Mouse (Mus musculus) kidney, adult 2 months (tissue): ENCODE measurements around the gene Cnksr1. TPM values are rescaled to one million over a fixed set of nuclear protein-coding genes. Genes with fewer than 3 reads are reported as not detected.

Experiments used
- DNase-seq: peaks from one replicate; pipeline ENCODE4 v3.0.0; 2021
- H3K27ac ChIP-seq: fragments of 200-500 bp; 2 replicates; pipeline ENCODE4 v1.5.1; 2012; ENCODE audit warnings: low read depth, low read length, control low read depth, inconsistent platforms; ENCODE audit not compliant: insufficient read depth
- H3K27me3 ChIP-seq: fragments of 200-500 bp; replicated peaks from 2 replicates; pipeline ENCODE4 v1.6.1; 2012; ENCODE audit warnings: mild to moderate bottlenecking, moderate library complexity, low read length, inconsistent platforms; ENCODE audit not compliant: control insufficient read depth, insufficient read depth
- H3K36me3 ChIP-seq: fragments of 200-500 bp; 2 replicates; pipeline ENCODE4 v1.6.1; 2012; ENCODE audit warnings: mild to moderate bottlenecking, moderate library complexity, low read length, inconsistent platforms; ENCODE audit not compliant: control insufficient read depth, insufficient read depth
- H3K4me1 ChIP-seq: fragments of 200-500 bp; 2 replicates; pipeline ENCODE4 v1.6.1; 2011; ENCODE audit warnings: low read length; ENCODE audit not compliant: control insufficient read depth, insufficient read depth
- H3K4me3 ChIP-seq: fragments of 200-500 bp; 2 replicates; pipeline ENCODE4 v1.5.1; 2011; ENCODE audit warnings: mild to moderate bottlenecking, low read depth, low read length, control low read depth; ENCODE audit not compliant: insufficient read depth
- CTCF ChIP-seq: fragments of 200-500 bp; conservative IDR thresholded peaks from 2 replicates; pipeline ENCODE4 v1.5.1; 2011; ENCODE audit warnings: low read depth, mild to moderate bottlenecking, control low read depth, low read length, moderate library complexity, mixed read lengths; ENCODE audit not compliant: insufficient read depth, insufficient read length
- POLR2A ChIP-seq: fragments of 200-500 bp; IDR thresholded peaks from one replicate; pipeline ENCODE4 v1.6.1; 2011; ENCODE audit warnings: low read depth, low read length, control low read depth
- WGBS: fragments of 180-500 bp; shearing (Covaris S2); methylation state at CpG from one replicate; pipeline ENCODE4 v1.1.7; 2018; 5-methylcytosine and 5-hydroxymethylcytosine counted together
- polyA plus RNA-seq: library from polyadenylated mRNA; depleted of rRNA; stranded (reverse); fragments of >200 nt; gene quantifications from 2 replicates; pipeline ENCODE4 v1.2.3, GENCODE M21; 2012

The Cnksr1 gene
- polyA plus RNA-seq, 1 experiment: 14.9 TPM

DNA sequence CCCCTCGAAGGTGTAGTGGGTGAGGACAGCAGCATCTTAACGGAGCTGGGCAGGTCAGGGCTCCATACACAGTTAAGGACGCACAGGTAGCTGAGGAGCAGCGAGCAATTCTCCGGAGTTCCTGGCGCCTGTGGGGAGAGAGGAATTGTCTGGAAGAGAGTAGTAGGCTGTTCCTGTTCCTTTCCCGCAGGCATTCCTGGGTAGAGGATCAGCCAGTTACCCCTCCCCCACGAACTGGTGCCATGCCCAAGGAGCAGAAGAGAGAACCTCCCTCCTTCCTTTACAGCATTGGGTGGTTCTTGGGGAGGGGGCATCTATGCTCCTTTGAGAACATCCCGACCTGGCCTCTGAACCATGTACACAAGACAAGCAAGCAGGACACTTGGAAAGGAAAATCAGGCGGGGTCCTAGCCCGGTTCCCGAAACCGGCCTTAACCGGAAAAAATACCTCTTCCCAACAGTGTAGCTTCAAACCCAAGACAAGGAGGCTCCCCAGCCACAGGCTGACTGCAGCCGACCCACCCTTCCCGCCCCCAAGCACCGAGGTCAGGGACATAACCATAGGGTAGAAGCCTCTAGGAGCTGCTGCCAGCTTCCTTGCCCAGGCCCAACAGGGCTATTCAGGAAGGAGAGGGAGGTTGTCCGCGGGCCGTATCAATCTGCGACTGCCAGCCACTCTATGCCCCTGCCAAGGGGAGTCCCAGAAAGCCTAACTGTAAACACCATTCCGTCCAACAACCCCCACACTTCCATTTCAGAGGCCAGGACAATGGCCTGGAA is 14.1 kb upstream of the Cnksr1 start:
- 29% methylated on average over 22 of the region's 22 CpGs for WGBS
- DNase-seq: peak; percentile 61
- Histone ChIP-seq H3K4me3 (peak overlapping the region; percentile 64), H3K27ac (peak overlapping the region; percentile 57), H3K4me1 (peaks cover 10% of the 10 kb centered on the region; the same call in 1 of the 2 replicates), H3K36me3 (no peaks in the 10 kb centered on the region), H3K27me3 (peaks cover 6% of the 10 kb centered on the region)
- TF ChIP-seq CTCF: no peak
- no peak for TF ChIP-seq POLR2A

DNA sequence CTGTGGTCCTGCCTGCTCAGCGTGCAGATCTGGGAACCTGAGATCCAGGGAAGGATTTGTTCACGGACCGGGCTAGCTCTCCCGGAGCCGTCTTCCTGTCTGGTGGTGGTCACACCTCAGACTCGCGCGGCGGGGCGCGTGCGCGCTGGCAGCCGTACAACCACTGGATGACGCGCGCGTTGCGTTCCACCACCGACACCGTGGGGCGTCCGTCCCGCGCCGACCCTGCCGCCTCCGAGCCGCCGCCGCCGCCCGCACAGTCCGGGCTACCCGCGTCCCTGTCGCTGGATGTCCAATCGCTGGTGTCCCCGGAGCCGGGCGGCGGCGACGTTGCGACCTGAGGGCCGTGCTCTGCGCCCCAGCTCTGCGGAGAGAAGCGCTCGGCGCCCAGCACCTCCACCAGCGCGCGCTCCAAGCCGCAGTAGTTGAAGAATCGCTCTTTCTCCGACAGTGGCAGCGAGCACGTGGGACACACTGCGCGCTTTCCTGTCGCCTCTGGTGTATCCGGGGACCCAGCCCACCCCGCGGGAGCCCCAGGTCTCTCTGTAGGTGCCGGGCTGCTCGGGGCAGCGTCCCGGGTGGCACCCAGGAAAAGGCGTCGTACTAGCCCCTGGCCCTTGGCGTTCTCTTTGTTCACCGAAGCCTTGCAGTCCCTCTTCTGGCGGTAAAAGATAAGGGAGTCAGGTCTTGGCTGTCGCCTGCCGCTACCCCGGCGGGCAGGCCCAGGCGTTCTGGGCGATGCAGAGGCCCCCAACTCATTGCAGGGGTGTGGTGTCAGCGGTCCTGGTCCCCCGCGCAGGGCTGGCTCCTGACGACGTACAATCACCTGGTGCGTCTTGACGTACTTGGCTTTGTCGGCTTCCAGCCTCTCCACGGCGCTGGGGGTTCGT is 13.3 kb upstream of the Cnksr1 start:
- peak overlapping the region; percentile 64 for H3K4me3 ChIP-seq
- peaks cover 10% of the 10 kb centered on the region; the same call in 1 of the 2 replicates for H3K4me1 ChIP-seq
- peak; percentile 43 for DNase-seq
- no peaks in the 10 kb centered on the region for H3K36me3 ChIP-seq
- TF ChIP-seq POLR2A: no peak
- no peak for TF ChIP-seq CTCF
- peaks cover 6% of the 10 kb centered on the region for H3K27me3 ChIP-seq
- 3% methylated on average over 91 of the region's 91 CpGs for WGBS
- peak overlapping the region; percentile 57 for H3K27ac ChIP-seq

DNA sequence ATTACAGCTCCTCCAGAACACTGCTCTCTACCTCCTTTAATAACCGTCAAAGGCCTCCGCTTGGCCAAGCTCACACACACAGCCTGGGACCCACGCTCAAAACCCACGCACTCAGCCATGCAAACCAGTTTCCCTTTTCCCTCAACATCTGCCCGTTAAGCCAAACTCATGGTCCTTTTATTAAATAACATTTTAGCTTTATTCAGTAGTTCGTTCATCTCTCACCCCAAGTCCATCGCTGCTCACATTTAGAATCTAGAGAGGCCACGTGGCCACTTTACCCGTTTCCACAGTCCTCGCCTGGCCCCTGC is 12.7 kb upstream of the Cnksr1 start:
- Histone ChIP-seq H3K27me3 (peaks cover 6% of the 10 kb centered on the region), H3K27ac (no peak overlapping the region), H3K4me1 (peaks cover 10% of the 10 kb centered on the region; the same call in 1 of the 2 replicates), H3K36me3 (no peaks in the 10 kb centered on the region), H3K4me3 (peak overlapping the region; percentile 64)
- WGBS: 20% methylated on average over 10 of the region's 10 CpGs
- DNase-seq: no peak
- TF ChIP-seq CTCF: no peak
- no peak for TF ChIP-seq POLR2A

DNA sequence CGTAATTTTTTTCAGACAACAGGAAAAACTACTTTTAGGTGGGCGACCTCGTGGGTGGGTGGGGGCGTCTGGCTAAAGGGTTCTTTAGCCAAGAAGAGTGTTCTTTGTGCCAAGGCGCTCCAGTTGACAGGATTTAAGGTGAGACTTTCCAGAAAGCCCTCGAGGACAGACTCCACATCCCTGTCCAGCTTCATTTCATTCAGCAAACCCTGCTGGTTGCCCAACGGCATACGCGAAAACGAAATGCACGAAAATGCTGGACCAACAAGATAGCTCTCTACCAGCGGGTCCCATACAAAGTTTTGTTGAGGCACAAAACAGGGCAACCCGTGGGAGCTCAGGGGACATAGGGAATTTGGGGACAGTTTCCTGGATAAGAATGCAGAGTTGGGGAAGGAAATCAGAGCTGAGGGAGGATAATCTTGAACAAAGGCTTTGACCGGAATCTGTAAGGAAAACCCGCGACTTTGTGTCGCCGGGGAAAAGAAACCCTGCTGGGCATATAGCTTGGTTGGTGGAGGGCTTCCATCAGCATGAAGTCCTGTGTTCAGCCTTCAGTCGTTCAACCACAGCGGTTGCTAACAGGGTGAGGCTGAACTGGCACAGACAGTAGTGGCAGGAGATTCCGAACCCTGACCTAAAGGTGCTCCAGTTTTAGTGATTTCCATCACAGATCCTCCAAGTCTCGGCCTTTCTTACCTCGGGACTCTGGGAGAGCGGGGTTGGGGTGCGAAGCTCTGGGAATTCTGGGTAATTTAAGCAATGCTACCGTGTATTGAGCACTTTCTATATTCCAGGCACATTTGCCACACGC is 12.1 kb upstream of the Cnksr1 start:
- TF ChIP-seq CTCF: no peak
- no peak for TF ChIP-seq POLR2A
- H3K36me3 ChIP-seq: no peaks in the 10 kb centered on the region
- peaks cover 6% of the 10 kb centered on the region for H3K27me3 ChIP-seq
- H3K27ac ChIP-seq: no peak overlapping the region
- 21% methylated on average over 27 of the region's 27 CpGs for WGBS
- H3K4me1 ChIP-seq: peaks cover 14% of the 10 kb centered on the region; the same call in 1 of the 2 replicates
- H3K4me3 ChIP-seq: peak overlapping the region; percentile 25; the same call in 1 of the 2 replicates
- DNase-seq: no peak

DNA sequence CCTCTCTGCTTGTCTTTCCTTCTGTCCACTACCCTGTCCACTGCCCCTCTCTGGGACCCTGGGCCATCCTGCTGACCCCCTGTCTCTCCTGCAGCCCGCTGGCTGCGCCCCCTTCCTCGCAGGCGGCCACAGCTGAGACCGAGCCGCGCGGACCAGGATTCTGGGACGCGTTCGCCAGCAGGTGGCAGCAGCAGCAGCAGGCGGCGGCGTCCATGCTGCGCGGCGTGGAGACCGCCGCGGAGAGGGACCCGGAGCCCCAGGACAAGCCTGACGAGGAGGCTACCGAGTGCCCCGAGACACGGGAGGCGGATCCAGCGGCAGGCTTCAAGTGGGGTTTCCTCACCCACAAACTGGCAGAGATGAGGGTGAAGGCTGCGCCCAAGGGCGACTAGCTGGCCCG is 11.5 kb upstream of the Cnksr1 start:
- TF ChIP-seq CTCF (peak; percentile 62), POLR2A (no peak)
- peak; percentile 72 for DNase-seq
- Histone ChIP-seq H3K4me1 (peaks cover 11% of the 10 kb centered on the region; the same call in 1 of the 2 replicates), H3K27ac (no peak overlapping the region), H3K4me3 (peak overlapping the region; percentile 25), H3K36me3 (no peaks in the 10 kb centered on the region), H3K27me3 (peaks cover 6% of the 10 kb centered on the region)
- WGBS: 3% methylated on average over 30 of the region's 30 CpGs

DNA sequence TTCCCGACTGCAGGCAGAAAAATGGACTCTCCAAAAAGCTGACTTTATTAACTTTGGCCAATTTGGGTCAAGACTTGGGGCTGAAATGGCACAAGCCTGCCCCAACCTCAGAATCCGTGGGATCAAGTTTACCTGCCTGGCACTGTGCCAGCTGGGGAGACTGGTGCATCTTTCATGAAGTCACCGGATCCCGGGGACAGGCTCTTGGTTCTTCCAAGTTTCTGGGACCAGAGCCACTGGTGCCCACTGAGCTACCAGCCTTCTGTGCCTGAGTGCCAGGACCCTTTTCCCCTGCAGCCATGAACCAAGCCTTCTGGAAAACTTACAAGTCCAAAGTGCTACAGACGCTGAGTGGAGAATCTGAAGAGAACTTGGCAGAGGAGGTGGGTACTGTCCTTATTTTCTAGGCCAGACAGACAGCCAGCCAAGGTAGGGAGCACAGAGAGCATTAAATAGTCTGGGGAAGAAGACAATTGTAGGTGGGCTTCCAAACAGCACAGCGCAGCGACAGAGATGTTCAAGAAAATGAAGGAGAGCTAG is 8.6 kb upstream of the Cnksr1 start, which contains the start of gene Gm30191:
Gm30191 (plus strand) TSS at position 217 of the 540 bp plus-strand sequence.
- H3K4me3 ChIP-seq: no peak within 1 kb of the TSS
- 61% methylated on average over 7 of the region's 7 CpGs for WGBS
- H3K36me3 ChIP-seq: no peaks in the 10 kb centered on the region

More for the DNA sequence above, 8.6 kb upstream of the Cnksr1 start, which contains the start of gene Gm30191:
- peaks cover 9% of the 10 kb centered on the region; the same call in 1 of the 2 replicates for H3K4me1 ChIP-seq
- DNase-seq: peak; percentile 64
- no peak for TF ChIP-seq POLR2A
- TF ChIP-seq CTCF: no peak
- H3K27ac ChIP-seq: no peak within 1 kb of the TSS
- peaks cover 4% of the 10 kb centered on the region; the same call in 1 of the 2 replicates for H3K27me3 ChIP-seq
